Mouse (Mus musculus) lung, postnatal 10 days (tissue): ENCODE measurements around the gene Zfp978.
A peak's percentile ranks its signal among the peaks of the same experiment; 100 is the strongest.
"Not testable (repeated sequence)": the region's sequence is repeated elsewhere in the genome, so short reads cannot be mapped to it uniquely, and the experiment has no call there.

Experiments
- DNase-seq: peaks from one replicate; pipeline ENCODE4 v3.0.0; 2021

Zfp978 gene

GRCm38 (mm10) chr4:147417157-147417778 lies 56.2 kb downstream of the Zfp978 start:
- no peak for DNase-seq

GRCm38 (mm10) chr4:147417921-147418320 lies 56.8 kb downstream of the Zfp978 start:
- DNase-seq: no peak

GRCm38 (mm10) chr4:147418333-147418732 lies 57.2 kb downstream of the Zfp978 start:
- not testable (repeated sequence) for DNase-seq

- DNase-seq: not testable (repeated sequence)
Measured at GRCm38 (mm10) chr4:147419190-147419589, 58.1 kb downstream of the Zfp978 start.

- DNase-seq: not testable (repeated sequence)
Measured at GRCm38 (mm10) chr4:147419756-147420590, 58.9 kb downstream of the Zfp978 start.

- no peak for DNase-seq
Measured at GRCm38 (mm10) chr4:147420794-147421193, 59.7 kb downstream of the Zfp978 start.

- not testable (repeated sequence) for DNase-seq
Measured at GRCm38 (mm10) chr4:147421316-147421715, 60.2 kb downstream of the Zfp978 start.

- no peak for DNase-seq
Measured at GRCm38 (mm10) chr4:147423140-147423539, 62.0 kb downstream of the Zfp978 start.

- no peak for DNase-seq
Measured at GRCm38 (mm10) chr4:147423641-147424298, 62.7 kb downstream of the Zfp978 start.

GRCm38 (mm10) chr4:147424404-147424803 lies 63.3 kb downstream of the Zfp978 start:
- DNase-seq: not testable (repeated sequence)

GRCm38 (mm10) chr4:147425615-147426347 lies 64.7 kb downstream of the Zfp978 start:
- peak; percentile 32 for DNase-seq

- DNase-seq: no peak
Measured at GRCm38 (mm10) chr4:147430651-147431050, 69.5 kb downstream of the Zfp978 start.

GRCm38 (mm10) chr4:147431696-147432442 lies 70.8 kb downstream of the Zfp978 start:
- not testable (repeated sequence) for DNase-seq

GRCm38 (mm10) chr4:147432443-147432790 lies 71.3 kb downstream of the Zfp978 start:
- DNase-seq: no peak

- no peak for DNase-seq
Measured at GRCm38 (mm10) chr4:147433017-147433416, 71.9 kb downstream of the Zfp978 start.

- no peak for DNase-seq
Measured at GRCm38 (mm10) chr4:147433874-147434273, 72.8 kb downstream of the Zfp978 start.
